Mouse (Mus musculus) urinary bladder, postnatal 4 days (tissue): ENCODE results near the gene Mgat4a.

Experiments
- DNase-seq, 2 experiments: peaks; one replicate each; pipeline ENCODE4 v3.0.0; 2021 to 2022; ENCODE audit warnings: low spot score in 2 of 2

The Mgat4a gene

DNA sequence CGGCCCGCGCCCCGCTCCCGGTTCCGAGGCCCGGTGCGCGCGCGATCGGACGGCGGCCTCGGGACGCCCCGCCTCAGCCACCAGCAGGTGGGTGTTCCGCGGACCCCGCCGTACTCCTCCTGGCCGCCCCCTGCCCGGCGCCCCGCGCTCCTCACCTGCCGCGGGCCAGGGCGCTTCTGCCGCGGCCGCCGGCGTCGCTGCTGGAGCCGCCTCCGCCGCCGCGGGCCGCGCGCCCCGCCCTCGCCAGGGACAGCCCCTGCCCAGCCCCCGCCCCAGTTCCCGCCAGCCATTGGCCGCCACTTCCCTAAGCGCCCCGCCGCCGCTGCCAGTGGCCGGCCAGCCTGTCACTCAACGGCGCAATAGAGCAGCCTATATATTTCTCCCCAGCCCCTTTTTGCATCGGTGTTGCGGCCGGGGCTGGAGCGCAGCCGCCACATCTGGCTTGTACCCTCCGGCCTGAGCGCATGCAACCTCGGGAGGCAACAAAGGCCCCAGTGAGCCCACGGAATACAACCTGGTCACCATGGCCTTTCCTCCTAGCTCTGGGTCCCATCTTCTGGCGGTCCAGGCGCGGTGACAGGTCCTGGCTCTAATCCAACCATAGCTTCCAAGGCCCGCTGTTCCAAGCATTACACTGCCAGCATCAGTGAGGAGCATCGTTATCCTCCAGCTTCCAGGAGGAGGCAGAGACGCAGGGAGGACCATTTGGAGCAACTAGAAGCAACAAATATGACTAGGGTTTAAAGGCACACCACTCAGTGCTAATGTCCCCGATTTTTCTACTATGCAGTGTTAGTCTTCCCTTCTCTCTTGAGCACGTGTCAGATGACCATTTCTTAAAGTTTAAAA, at the start of gene Mgat4a:
Mgat4a (minus strand) TSS at position 207 of the 849 bp plus-strand sequence.
- DNase-seq, result peak; percentile 88 to 91

DNA sequence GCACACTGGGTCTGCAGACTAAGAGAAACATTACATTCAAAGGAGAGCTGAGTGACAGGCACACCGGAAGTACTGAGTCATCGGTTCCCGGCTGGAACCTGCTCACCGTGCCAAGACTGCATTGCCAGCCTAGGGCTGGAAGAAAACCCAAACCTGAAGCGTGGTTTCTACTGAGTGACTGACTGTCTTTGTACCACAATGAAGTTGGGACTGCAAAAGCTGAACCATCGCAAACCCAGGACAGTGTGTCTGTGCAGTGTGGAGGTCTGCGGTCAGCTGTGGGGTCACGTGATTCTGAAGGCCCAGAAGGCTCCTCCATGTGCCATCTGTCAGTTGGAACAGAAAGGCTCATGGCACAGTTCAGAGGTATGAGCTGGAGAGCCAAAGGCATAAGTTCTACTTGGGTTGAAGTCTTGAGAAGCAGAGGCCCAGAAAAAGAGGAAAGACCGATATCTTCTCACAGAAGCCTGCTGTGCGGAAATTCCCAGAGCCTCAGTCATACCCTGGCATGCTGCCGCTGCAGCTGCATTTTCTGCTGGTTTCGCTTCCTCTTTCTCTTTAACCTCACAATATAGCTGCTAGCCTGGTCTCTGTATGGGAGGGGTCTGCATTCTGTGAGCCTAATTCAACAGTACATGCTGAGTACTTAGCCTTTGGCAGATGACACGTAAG, 45.1 kb upstream of the Mgat4a start:
- peak in 1 of 2 experiments; percentile 42 for DNase-seq

DNA sequence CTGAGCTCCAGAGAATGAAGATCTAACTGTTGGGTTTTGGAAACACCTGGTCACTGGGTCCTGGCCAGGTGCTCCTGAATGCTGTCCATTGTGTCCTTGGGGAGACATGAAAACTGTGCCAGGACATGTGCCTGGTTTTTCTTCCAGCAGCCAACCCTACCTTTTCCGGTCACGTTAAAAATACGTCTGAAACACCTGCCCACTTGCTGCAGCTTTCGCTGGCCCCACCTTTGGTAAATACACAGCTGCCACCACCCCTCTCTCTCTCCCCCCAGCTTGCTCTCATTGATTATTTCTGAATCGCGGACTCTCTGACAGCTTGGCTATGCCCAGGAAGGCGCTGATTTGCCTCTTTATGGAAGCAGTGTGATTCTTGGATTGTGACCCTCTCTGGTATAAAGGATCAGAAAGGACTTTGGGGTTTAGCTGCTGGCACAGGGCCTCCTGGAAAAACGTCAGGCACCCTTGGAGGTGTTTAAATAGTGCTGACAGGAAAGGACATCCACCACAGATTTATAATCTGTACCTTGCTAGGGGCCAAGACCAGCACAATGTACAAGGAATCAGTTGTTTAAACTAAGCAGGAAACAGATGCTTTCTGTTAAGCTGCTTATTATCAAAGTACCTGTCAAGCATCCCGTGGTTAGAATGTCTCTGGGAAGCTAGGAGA, 43.1 kb upstream of the Mgat4a start:
- no peak for DNase-seq

DNA sequence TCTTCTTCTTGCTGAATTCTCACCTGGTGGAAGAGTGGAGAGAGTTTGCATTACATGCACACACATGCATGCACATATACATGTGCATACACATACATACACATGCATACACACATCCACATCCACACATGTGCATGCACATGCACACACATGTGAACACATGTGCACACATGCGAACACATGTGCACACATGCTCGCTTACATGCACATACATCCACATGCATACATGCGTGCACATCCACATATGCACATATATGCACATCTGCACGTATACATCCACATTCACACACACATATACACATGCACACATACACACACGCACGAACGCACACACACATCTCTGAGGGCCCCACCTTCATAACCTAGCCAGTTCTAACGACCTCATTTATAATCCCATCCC, 42.4 kb upstream of the Mgat4a start:
- DNase-seq, result no peak

DNA sequence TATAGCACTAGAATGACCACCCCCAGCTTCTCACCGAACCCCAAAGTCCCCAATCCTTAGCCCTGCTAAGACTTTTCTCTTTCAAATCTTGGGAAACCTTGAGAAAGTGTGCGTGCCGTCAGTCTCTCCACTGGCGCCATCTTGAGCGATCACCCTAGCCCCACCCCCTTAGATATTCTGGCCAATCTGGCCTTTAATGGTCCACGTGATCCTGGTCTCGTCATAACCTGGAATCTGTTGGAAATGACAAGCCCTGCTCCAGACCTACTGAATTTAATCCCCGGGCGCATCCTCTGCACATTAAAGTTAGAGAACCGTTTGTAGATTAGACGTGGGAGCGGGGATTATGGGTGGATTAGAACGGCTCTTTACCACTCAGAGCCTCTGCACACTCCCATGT, 38.9 kb upstream of the Mgat4a start:
- no peak for DNase-seq

DNA sequence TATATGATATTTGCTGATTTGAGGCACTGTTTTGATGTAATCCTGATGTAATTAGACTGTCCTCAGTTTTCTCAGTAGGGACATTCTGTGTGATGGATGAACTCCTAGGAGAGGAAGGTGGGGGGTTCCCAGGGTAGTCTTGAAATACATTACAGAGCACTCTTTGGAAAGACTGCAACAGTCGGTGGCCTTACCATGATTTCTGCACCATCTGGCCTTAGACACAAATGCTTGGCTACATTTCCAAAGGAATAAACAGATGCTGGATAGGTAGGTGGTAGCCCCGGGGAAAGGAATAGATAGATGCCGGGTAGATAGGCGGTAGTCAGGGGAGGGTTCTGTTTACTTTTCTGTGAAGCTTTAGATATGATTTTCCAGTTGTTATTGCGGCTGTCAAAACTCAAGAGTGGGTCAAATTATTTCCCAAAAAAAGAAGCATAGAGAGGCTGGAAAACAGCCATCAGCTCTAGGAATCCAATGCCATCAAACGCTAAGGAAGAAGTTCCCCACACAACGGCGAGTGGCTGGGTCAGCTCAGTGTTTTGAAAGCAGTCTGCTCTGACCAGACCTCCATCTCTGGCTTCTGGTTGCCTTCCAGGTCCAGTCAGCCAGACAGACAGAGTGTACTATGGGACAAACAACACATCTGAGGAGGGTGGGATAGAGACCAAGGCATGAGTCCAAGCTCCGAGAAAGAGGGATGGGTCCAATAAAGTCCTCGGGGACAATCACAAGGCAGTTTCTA, 31.9 kb upstream of the Mgat4a start:
- DNase-seq, result no peak

DNA sequence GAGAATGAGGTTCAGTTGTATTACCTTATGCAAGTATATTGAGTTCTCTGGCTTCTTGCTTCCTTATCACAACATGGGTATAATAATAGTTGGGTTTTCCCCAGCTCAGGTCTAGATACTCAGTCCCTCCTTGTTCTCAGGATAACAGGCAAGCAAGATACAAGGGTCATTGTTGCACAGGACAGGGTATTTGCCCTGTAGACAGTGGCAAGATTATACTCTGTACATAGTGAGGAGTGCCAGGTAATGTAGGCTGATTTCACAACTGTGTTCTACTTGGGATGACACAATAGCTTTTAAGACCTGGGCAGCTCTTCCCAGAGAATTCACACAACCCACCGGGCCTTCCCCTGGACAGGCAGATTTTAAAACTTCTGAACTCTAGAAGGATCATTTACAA, 27.6 kb upstream of the Mgat4a start:
- no peak for DNase-seq

DNA sequence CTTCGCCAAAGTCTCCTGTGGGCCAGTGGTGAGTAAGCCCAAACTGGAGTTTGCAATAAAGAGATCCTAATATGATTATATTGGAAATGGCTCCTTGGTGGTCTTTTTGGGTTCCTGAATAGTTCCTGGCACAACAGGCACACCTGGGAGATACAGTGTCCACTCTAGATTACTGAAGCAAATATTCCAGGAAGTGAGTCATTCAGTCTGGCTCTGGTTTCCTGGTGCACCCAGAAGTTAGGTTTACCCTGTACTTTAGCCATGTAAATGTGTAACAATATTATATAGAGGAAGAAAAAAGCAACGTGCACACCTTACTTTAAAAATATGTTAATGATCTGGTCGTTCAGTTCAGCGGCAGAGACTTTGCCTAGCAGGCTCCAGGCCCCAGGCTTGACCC, 25.9 kb upstream of the Mgat4a start:
- no peak for DNase-seq

DNA sequence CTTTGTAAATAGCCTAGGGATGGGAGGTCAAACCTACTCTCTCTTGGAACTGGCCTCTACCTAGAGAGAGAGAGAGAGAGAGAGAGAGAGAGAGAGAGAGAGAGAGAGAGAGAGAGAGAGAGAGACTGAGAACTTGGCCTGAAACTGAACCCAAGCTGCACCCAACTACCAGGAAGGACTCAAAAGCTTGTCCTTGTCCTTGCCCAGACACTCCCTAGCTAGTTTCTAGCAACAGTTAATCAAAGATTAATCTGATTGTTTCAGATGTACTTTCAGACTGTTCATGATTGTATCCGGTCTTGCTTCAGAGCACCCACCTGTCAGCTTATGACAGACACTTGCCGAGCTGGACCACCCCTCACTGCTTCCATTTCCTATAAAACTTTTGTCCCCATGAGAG, 25.5 kb upstream of the Mgat4a start:
- DNase-seq, result peak in 1 of 2 experiments; percentile 19

DNA sequence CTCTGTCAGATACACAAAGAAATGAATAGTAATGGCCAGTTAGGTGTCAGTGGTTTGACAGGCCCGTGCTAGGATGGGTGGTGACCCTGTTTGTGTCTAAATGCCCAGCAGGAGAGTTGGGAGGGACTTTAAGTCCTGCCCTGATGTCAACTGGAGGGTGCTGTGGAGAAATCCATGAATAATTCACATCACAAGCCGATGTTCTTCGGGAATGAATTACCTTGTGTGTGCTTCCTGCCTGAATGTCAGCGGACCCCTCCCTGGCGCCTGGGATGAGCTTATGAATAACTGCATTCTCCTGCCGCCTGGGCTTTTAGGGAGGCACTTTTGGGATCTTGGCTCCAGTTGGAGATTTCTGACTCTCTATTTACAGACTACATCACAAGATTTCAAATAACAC, 24.6 kb upstream of the Mgat4a start:
- DNase-seq, result peak in 1 of 2 experiments; percentile 12

DNA sequence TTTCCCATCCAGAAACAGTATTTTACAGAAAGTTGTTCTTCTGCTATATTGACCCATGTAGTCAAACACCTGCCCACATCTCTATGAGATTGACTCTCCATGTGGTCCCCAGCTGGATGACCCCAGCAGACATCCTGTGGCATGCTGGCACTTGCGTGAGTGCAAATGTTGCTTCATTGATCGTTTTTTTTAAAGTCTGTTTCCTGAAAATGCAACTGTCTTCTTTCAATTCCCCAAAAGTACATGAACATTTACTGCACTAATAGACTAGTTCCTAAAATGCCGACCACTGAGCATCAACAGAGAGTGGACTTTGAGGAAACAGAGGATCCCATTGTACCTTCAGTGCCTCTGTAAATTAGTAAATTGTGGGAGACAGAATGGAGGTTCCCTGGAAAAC, 21.1 kb upstream of the Mgat4a start:
- DNase-seq, result no peak

DNA sequence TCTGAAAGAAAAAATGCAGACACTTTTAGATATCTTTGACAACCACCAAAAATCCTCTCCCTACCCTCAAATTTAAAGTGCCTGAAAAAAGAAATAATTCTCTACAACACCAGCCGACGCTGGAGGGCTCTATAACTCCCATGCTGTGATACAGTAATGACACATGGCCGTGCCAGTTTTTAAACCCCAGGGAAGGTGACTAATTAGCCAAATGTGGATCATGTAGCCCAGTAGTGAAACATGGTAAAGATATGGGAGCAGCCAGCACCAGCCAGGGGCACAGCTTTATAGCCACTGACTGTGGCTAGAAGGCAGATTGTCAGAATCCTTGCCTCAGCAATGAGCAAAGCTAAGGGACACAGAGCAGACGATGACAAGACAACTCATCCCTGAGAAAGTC, 19.5 kb upstream of the Mgat4a start:
- DNase-seq, result no peak

DNA sequence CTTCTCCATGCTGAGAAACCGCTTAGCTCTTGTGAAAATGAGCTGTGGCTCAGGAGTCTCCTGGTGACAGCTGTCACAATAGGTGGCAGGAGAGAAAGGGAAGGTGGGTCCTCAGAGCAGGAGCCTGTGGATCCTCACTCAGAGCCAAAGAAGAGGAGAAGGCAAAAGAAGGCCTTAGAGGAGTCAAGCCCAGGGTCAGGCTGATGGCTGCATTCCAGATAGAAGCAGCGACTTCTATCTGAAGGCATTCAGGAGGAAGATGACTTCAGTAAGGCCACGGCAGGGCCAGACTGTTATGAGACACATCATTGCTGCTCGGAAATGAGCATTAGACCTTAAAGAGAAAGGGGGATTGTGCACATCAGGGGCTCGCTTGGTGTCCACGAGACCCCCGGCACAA, 11.2 kb upstream of the Mgat4a start:
- no peak for DNase-seq

DNA sequence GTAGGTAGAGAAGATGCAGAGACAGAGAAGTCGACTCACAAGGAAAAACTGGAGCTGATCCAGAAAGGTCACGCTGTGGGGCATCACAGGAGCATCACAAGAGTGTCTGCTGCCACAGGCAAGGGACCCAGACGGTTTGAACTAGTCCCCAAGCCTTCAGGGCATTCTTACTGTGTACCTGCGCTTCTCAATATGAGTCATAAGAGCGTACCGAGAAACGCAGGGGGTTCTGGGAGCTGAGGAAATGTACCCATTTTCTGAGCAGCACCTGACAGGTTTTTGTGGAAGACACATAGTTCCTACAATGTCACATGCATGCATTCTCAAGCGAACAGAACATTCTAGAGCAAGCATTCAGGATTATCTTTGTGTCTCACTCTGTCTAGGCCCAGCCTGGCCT, 8.7 kb upstream of the Mgat4a start:
- no peak for DNase-seq

DNA sequence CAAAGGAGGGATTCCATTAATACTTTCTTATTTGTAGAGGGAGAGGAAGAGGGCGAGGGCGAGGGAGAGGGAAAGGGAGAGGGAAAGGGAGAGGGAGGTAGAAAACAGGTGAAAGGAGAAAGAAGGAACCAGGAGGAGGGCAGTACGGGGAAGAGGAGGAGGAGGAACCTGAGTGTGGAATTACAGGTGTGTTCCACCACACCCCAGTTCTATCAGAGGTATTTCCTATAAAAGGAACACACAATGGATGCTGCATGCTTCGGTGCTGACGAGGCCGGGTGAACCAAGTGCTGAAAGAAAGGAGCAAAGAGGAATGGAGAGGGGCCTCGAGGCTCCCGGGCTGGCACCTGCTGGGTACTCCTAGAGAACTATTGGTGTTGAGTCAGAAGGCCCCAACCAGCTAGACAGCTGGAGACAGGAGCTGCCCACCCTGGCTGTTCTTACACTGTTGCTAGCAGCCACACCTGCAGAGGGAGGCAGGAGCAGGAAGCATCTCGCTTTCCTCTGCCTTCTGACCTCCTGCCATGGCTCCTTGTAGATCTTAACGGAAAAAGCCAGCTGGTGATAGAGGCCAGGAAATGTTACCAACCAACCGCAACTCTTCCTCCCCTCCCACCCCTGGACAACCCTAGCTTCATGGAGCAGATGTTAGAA, 5.7 kb upstream of the Mgat4a start:
- DNase-seq, result no peak

DNA sequence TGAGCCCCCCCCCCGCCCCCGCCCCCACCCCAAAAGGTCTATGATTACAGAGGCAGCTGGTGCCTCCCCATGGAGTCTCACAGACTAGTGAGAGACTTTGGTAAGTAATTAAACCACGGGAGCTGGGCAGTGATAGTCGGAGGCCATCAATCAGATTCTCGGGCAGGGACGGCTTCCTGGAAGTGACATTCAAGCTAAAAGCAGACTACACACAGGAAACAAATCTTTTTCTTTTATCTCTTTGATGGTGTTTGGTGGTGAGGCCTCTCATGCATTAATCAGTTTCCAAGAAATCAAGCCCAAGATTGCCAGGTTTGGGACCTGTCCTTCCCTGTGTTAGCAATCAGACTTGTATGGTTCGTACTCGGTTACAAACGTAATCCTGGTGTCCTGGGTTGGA, 3.4 kb upstream of the Mgat4a start:
- DNase-seq, result no peak

DNA sequence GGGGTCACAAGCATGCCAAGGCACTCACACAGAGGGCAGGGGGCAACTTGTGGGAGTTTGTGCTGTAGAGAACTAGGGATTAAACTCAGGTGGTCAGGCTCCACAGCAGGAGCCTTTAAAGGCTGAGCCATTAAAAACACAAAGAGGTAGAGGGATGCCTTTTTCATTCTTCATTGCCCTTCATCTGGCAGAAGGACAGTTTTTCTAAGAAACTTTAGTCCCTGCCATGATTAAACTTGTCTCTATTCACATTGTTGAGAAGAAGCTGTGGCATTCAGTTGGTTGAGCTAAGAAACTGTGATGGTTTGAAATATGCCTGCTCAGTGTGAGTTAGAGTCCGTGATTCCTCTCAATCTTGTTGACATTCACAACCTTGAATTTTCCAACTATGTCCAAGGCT, 2.2 kb upstream of the Mgat4a start:
- no peak for DNase-seq

DNA sequence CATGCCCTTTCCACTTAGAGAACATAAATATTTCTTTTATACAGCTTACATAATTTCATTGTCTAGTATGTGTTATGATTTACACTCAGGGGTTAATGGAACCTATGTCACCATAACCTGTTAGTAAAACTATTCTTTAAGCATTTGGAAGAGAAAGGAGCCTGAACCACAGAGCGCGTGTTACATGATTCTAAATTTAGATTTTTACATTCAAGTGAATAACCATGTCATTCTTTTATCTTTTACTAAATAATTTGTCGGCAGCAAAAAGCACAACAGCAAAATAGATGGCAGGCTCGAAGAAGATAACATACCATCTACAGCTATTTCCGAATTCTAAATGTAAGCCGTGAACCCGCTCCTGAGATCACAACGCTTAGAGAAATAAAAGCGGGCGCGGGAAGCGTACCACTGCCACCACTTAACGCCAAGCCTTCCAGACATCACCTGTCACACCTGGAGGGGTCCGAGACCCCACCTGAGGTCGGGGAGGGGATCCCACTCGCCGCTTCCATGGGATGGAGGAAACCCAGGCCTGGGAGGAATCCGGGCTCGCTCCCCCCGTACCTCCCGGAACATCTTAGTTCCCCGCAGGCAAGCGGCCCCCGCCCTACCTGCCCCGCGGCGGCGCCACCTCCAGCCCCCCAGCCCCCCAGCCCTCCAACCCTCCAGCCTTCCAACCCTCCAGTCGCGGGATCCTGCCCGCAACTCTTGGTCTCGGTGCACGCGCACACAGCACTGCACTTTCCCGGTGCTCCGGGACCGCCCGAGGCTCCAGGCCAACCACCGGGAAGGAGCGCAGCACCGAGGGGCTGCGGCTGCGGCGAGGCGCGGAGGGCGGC, 627 bp downstream of the Mgat4a start:
- no peak for DNase-seq

DNA sequence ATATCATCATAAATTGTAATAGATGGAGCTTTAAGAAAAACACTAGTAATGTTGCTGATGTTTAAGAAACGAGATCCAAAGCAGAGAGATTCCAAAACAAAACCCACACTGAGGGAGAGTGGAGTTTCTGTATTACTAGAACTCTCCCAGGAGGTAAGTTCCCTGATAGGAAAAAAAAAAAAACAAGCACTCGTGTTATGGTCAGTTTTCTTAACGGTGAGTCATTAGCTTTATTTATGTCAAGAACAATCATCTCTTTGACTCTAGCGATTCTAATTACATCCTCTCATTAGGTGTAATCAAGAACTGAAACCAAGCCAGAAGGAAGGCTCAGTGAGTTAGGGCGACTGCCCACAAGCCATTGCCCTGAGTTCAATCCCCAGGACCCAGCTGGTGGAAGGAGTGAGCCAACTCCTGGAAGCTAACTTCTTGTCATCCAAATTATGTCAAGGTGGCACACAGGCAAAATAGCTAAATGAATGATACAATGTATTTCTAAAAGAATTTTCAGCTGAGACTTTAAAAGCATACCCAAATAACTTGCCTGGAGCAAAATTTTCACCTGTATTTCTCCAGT, 6.2 kb downstream of the Mgat4a start:
- DNase-seq, result no peak

DNA sequence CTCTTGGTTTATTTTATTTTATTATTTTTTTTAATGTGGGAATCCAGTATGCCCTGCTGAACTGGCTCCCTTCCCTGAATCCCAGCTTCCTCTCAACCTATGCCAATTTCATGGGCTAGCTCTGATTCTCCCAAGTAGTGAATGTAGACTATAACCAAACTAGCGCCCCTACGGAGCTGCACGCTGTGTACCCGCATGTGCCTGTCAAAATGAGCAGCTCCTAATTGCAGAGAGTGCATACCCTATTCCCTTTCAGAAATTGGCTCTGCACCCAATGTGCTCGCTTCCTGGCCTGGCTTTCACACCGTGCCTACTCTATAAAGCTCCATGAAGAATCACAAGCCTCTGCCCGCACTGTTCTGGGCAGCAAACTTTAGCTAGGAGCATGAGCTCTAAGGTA, 7.6 kb downstream of the Mgat4a start:
- no peak for DNase-seq

DNA sequence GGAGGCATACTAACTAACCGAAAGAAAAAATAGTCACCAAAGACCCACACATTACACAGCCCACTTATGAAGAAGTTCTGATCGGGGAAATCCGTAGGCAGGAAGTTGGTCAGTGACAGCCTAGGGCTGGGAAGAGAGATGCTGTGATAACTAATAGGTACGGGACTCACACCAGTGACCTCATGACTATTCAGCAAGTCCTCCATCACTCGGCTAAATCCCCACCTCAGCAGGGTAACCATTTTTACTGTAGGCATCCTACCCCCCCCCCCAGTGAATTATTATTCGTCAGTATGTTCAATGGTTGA, 8.3 kb downstream of the Mgat4a start:
- DNase-seq, result no peak
